10 mouse cellular contexts compared by ENCODE assay signal in genomic region chr10:84408965-84409660, GRCm38 (mm10). TPM values are rescaled to one million over a fixed set of nuclear protein-coding genes. Genes with fewer than 3 reads are reported as not detected.
A peak's percentile ranks its signal among the peaks of the same experiment; 100 is the strongest.
DNase-seq lines count a peak whose midpoint lies in the region; ATAC-seq and TF ChIP-seq lines count a peak whose summit lies in the region.
"Had no signal": no experiment of that assay in that cellular context is flagged by ENCODE, and none has a peak within 500 bp of the region (broad histone marks: within the 10 kb centered on the region; RNA-seq: fewer than 3 reads in every experiment).

No protein-coding gene starts in this region.

- no peak overlapping the region for H3K9ac ChIP-seq in hindbrain, embryonic 14.5 days
- H3K9ac ChIP-seq: liver, embryonic 15.5 days had no signal

- peaks cover 25% of the 10 kb centered on the region for H3K4me1 ChIP-seq in hindbrain, embryonic 14.5 days (replicated peaks; ENCODE audit: control insufficient read depth, insufficient read depth, low read length)
- H3K4me1 ChIP-seq: liver, embryonic 15.5 days had no signal

- 82% methylated on average over 13 of the region's 13 CpGs for WGBS in hindbrain, embryonic 14.5 days

- H3K27me3 ChIP-seq in hindbrain, embryonic 14.5 days (ENCODE audit: control insufficient read depth, insufficient read depth, low read length), result no peaks in the 10 kb centered on the region
- H3K27me3 ChIP-seq: liver, embryonic 15.5 days had no signal

- peak overlapping the region; percentile 28; the same call in 1 of the 2 replicates for H3K27ac ChIP-seq in layer of hippocampus, adult 2 months
- H3K27ac ChIP-seq in hindbrain, embryonic 14.5 days, result no peak overlapping the region
- H3K27ac ChIP-seq: hindbrain, embryonic 10.5 days; liver, embryonic 15.5 days had no signal

- H3K4me3 ChIP-seq in layer of hippocampus, adult 2 months, result no peak overlapping the region
- no peak overlapping the region for H3K4me3 ChIP-seq in hindbrain, embryonic 14.5 days (replicated peaks; ENCODE audit: low read length)
- H3K4me3 ChIP-seq: hindbrain, embryonic 10.5 days; liver, embryonic 15.5 days had no signal

- TF ChIP-seq CTCF in layer of hippocampus, adult 2 months (conservative IDR thresholded peaks at IDR 0.05), result no peak

- H3K4me2 ChIP-seq in hindbrain, embryonic 14.5 days (replicated peaks), result no peak overlapping the region
- H3K4me2 ChIP-seq: liver, embryonic 15.5 days had no signal

- no peak for ATAC-seq in hindbrain, embryonic 14.5 days (ENCODE audit: low FRiP score)

- no peak for DNase-seq in layer of hippocampus, adult 2 months (ENCODE audit: low spot score in 2 of 2)
- DNase-seq in layer of hippocampus, adult 8-10 months (ENCODE audit: low spot score in 2 of 2), result no peak
- DNase-seq in adrenal gland, adult 2 months, result peak; percentile 79
- peak; percentile 50 for DNase-seq in gastrocnemius, postnatal 25 days
- DNase-seq in kidney, postnatal 36 days, result peak; percentile 47
- no peak for DNase-seq in hindbrain, embryonic 14.5 days (ENCODE audit: low spot score)
- no peak for DNase-seq in layer of hippocampus, adult 18-20 months (ENCODE audit: low spot score in 2 of 2)
- no peak for DNase-seq in right cerebral cortex, postnatal 36 days (ENCODE audit: low spot score in 2 of 2)

- H3K36me3 ChIP-seq in hindbrain, embryonic 14.5 days (replicated peaks; ENCODE audit: control insufficient read depth, insufficient read depth), result no peaks in the 10 kb centered on the region
- H3K36me3 ChIP-seq: liver, embryonic 15.5 days had no signal

- no peaks in the 10 kb centered on the region for H3K9me3 ChIP-seq in hindbrain, embryonic 14.5 days (ENCODE audit: control insufficient read depth, low read length)
- H3K9me3 ChIP-seq: hindbrain, embryonic 10.5 days; liver, embryonic 15.5 days had no signal

RNA-seq across cellular contexts. Expression of gene Nuak1, which starts 31.3 kb away (rescaled TPM):
- total RNA-seq in layer of hippocampus, adult 2 months (2021), result 10 to 100 TPM; 47.9 to 51.4 TPM
- 10 to 100 TPM; 52.6 to 70.1 (median 59.9) TPM for total RNA-seq in layer of hippocampus, adult 8-10 months (2022)
- 10 to 100 TPM in 1 of 2 experiments, 1 to 10 TPM in 1; 6.6 to 12.2 TPM for total RNA-seq in adrenal gland, adult 2 months (2021)
- 4.4 and 4.7 TPM in 2 replicates for polyA plus RNA-seq in adrenal gland, adult 2 months (2012; rRNA removed)
- 10 to 100 TPM; 12.6 to 19.4 TPM for total RNA-seq in gastrocnemius, postnatal 25 days (2021)
- 4.9 TPM in 2 replicates for polyA plus RNA-seq in hindbrain, embryonic 14.5 days (2014; fragmentation: Nextera tagmentation; extraction: Ambion mirVana)
- 10 to 100 TPM; 62.7 to 66.4 TPM for total RNA-seq in layer of hippocampus, adult 18-20 months (2021)

Comparison
In these comparisons a context has a peak if more than half of its experiments do, and no peak if none do; other contexts are left out.
1. DNase-seq: peak in adrenal gland, adult 2 months (single experiment), gastrocnemius, postnatal 25 days (single experiment) and kidney, postnatal 36 days (2 of 2); none in layer of hippocampus, adult 2 months (0 of 2), layer of hippocampus, adult 8-10 months (0 of 2), hindbrain, embryonic 14.5 days (single experiment), layer of hippocampus, adult 18-20 months (0 of 2) and right cerebral cortex, postnatal 36 days (0 of 2).